Mouse (Mus musculus): ENCODE data around the gene Gramd4.

GRCm38 (mm10) chr15:86117115-86118100 lies 59.9 kb downstream of the Gramd4 start:
- TF ChIP-seq POLR2A (IDR thresholded peaks at IDR 0.05; ENCODE audit: insufficient read length, low read depth) = no peak
- TF ChIP-seq USF1 (IDR thresholded peaks at IDR 0.05; ENCODE audit: low read depth) = no peak
- no peak for TF ChIP-seq MAX (IDR thresholded peaks at IDR 0.05; ENCODE audit: low read depth)
- TF ChIP-seq MYOD1 (IDR thresholded peaks at IDR 0.05; ENCODE audit: control insufficient read depth in 1 of 3, insufficient read length in 2 of 3, low read depth in 2 of 3) = no peak
- TF ChIP-seq POLR2AphosphoS2 (IDR thresholded peaks at IDR 0.05; ENCODE audit: insufficient read length, low read depth) = no peak
- TF ChIP-seq E2F4 (IDR thresholded peaks at IDR 0.05; ENCODE audit: insufficient read depth) = no peak
- no peak for TF ChIP-seq CEBPB (IDR thresholded peaks at IDR 0.05; ENCODE audit: insufficient read depth, poor library complexity, severe bottlenecking)

Data from myocyte (in vitro differentiated cells).